9 mouse cellular contexts compared by ENCODE assay signal in genomic region chr3:37758124-37758523, GRCm38 (mm10). TPM values are rescaled to one million over a fixed set of nuclear protein-coding genes. Genes with fewer than 3 reads are reported as not detected.
DNase-seq lines count a peak whose midpoint lies in the region; ATAC-seq and TF ChIP-seq lines count a peak whose summit lies in the region.
"Had no signal": no experiment of that assay in that cellular context is flagged by ENCODE, and none has a peak within 500 bp of the region (broad histone marks: within the 10 kb centered on the region; RNA-seq: fewer than 3 reads in every experiment).

No protein-coding gene starts in this region.

- no peak overlapping the region for H3K27ac ChIP-seq in CH12.LX (ENCODE audit: insufficient read depth, low read depth)
- H3K27ac ChIP-seq in forebrain, embryonic 15.5 days (replicated peaks) = no peak overlapping the region
- H3K27ac ChIP-seq in hindbrain, embryonic 12.5 days = 0 out of 2 replicates have a peak overlapping the region, but pooled peaks have one; percentile 19
- H3K27ac ChIP-seq in limb, embryonic 14.5 days (replicated peaks; ENCODE audit: low read depth, low read length) = no peak overlapping the region
- H3K27ac ChIP-seq in midbrain, embryonic 13.5 days = 0 out of 2 replicates have a peak overlapping the region, but pooled peaks have one; percentile 31

- H3K27me3 ChIP-seq in CH12.LX (replicated peaks) = no peaks in the 10 kb centered on the region
- H3K27me3 ChIP-seq in forebrain, embryonic 15.5 days = no peaks in the 10 kb centered on the region
- H3K27me3 ChIP-seq in hindbrain, embryonic 12.5 days = no peaks in the 10 kb centered on the region
- no peaks in the 10 kb centered on the region for H3K27me3 ChIP-seq in limb, embryonic 14.5 days (ENCODE audit: control insufficient read depth, insufficient read depth, low read length)
- H3K27me3 ChIP-seq in midbrain, embryonic 13.5 days = peaks cover 4% of the 10 kb centered on the region; the same call in 1 of the 2 replicates

- no peak for TF ChIP-seq CTCF in CH12.LX (conservative IDR thresholded peaks at IDR 0.05 in 1 of 2, IDR thresholded peaks at IDR 0.05 in 1 of 2; ENCODE audit: low read depth in 2 of 2, low read length in 2 of 2)

- no peak overlapping the region for H3K4me3 ChIP-seq in CH12.LX (replicated peaks in 1 of 3; ENCODE audit: low read depth in 2 of 3, low read length in 2 of 3, poor library complexity in 1 of 3)
- 0 out of 2 replicates have a peak overlapping the region, but pooled peaks have one; percentile 9 for H3K4me3 ChIP-seq in forebrain, embryonic 15.5 days
- H3K4me3 ChIP-seq in hindbrain, embryonic 12.5 days = no peak overlapping the region
- no peak overlapping the region for H3K4me3 ChIP-seq in limb, embryonic 14.5 days (replicated peaks; ENCODE audit: low read length)
- H3K4me3 ChIP-seq in midbrain, embryonic 13.5 days (replicated peaks) = peak overlapping the region; percentile 5
- H3K4me3 ChIP-seq: erythroblast, embryonic 14.5 days had no signal

- peaks cover 2% of the 10 kb centered on the region for H3K9me3 ChIP-seq in CH12.LX (replicated peaks; ENCODE audit: low read length)
- no peaks in the 10 kb centered on the region for H3K9me3 ChIP-seq in forebrain, embryonic 15.5 days
- no peaks in the 10 kb centered on the region for H3K9me3 ChIP-seq in hindbrain, embryonic 12.5 days (replicated peaks)
- H3K9me3 ChIP-seq in limb, embryonic 14.5 days (ENCODE audit: control insufficient read depth, low read length) = no peaks in the 10 kb centered on the region; the same call in 1 of the 2 replicates
- H3K9me3 ChIP-seq in midbrain, embryonic 13.5 days = no peaks in the 10 kb centered on the region; the same call in 1 of the 2 replicates

- peaks cover 0 to 7% of the 10 kb centered on the region in 2 experiments; a peak in 2 of 4 replicates for H3K4me1 ChIP-seq in CH12.LX (ENCODE audit: control insufficient read depth in 1 of 2, insufficient read depth in 2 of 2)
- H3K4me1 ChIP-seq in forebrain, embryonic 15.5 days = peaks cover 13% of the 10 kb centered on the region; the same call in 1 of the 2 replicates
- peaks cover 14% of the 10 kb centered on the region for H3K4me1 ChIP-seq in hindbrain, embryonic 12.5 days
- H3K4me1 ChIP-seq in limb, embryonic 14.5 days (ENCODE audit: control insufficient read depth, insufficient read depth, low read length) = peaks cover 9% of the 10 kb centered on the region
- H3K4me1 ChIP-seq in midbrain, embryonic 13.5 days (replicated peaks) = peaks cover 12% of the 10 kb centered on the region

- TF ChIP-seq RAD21 in CH12.LX (IDR thresholded peaks at IDR 0.05; ENCODE audit: low read depth, low read length) = no peak

- dilution Hi-C loops in CH12.LX (cut with MboI; ENCODE audit: extremely low pct_ligation_motif_present, extremely low pct_unique_long_range_greater_than_20kb, low sequenced_read_pairs) = no loop called here

- in situ Hi-C loops in CH12.LX (cut with MboI; ENCODE audit: low pct_ligation_motif_present, low pct_unique_long_range_greater_than_20kb, low sequenced_read_pairs) = no loop called here

- H3K9ac ChIP-seq in CH12.LX (ENCODE audit: insufficient read depth, low read depth) = no peak overlapping the region
- no peak overlapping the region for H3K9ac ChIP-seq in forebrain, embryonic 15.5 days (replicated peaks)
- 0 out of 2 replicates have a peak overlapping the region, but pooled peaks have one; percentile 19 for H3K9ac ChIP-seq in hindbrain, embryonic 12.5 days
- no peak overlapping the region for H3K9ac ChIP-seq in limb, embryonic 14.5 days (ENCODE audit: low read depth, low read length, severe bottlenecking)
- no peak overlapping the region for H3K9ac ChIP-seq in midbrain, embryonic 13.5 days (replicated peaks)

- no peaks in the 10 kb centered on the region for H3K79me2 ChIP-seq in CH12.LX (replicated peaks; ENCODE audit: control insufficient read depth, extremely low read depth, insufficient read depth, poor library complexity, severe bottlenecking)

- DNase-seq in CH12.LX (ENCODE audit: extremely low read depth) = no peak
- DNase-seq in adrenal gland, postnatal 14 days = peak; percentile 65
- no peak for DNase-seq in limb, embryonic 14.5 days (ENCODE audit: low spot score)
- DNase-seq in thymus, postnatal 0 days (ENCODE audit: low spot score) = peak; percentile 43
- DNase-seq in left cerebral cortex, adult 18-20 months (ENCODE audit: low spot score in 2 of 2) = no peak

- WGBS in forebrain, embryonic 15.5 days = 1% methylated on average over 12 of the region's 12 CpGs
- WGBS in hindbrain, embryonic 12.5 days = 2% methylated on average over 12 of the region's 12 CpGs
- WGBS in limb, embryonic 14.5 days = 15% methylated on average over 12 of the region's 12 CpGs
- WGBS in midbrain, embryonic 13.5 days = 4% methylated on average over 12 of the region's 12 CpGs

- no peak overlapping the region for H3K4me2 ChIP-seq in CH12.LX (ENCODE audit: insufficient read depth, low read depth, poor library complexity, severe bottlenecking)
- peak overlapping the region; percentile 40 for H3K4me2 ChIP-seq in forebrain, embryonic 15.5 days (replicated peaks)
- H3K4me2 ChIP-seq in hindbrain, embryonic 12.5 days (replicated peaks) = peak overlapping the region; percentile 36
- H3K4me2 ChIP-seq in limb, embryonic 14.5 days (replicated peaks; ENCODE audit: low read depth, low read length, severe bottlenecking) = peak overlapping the region; percentile 32; the same call in 1 of the 2 replicates
- H3K4me2 ChIP-seq in midbrain, embryonic 13.5 days (replicated peaks) = peak overlapping the region; percentile 40

- TF ChIP-seq EP300 in CH12.LX (IDR thresholded peaks at IDR 0.05; ENCODE audit: low read length) = no peak

- TF ChIP-seq POLR2A in CH12.LX (IDR thresholded peaks at IDR 0.05; ENCODE audit: low read depth, low read length) = no peak
- no peak for TF ChIP-seq POLR2A in limb, embryonic 14.5 days (IDR thresholded peaks at IDR 0.05; ENCODE audit: borderline replicate concordance, extremely low read depth, insufficient read depth, insufficient read length)

- no peaks in the 10 kb centered on the region for H3K36me3 ChIP-seq in CH12.LX (replicated peaks in 1 of 2; ENCODE audit: control insufficient read depth in 1 of 2, insufficient read depth in 1 of 2, low read length in 1 of 2)
- no peaks in the 10 kb centered on the region for H3K36me3 ChIP-seq in forebrain, embryonic 15.5 days
- H3K36me3 ChIP-seq in hindbrain, embryonic 12.5 days = no peaks in the 10 kb centered on the region
- no peaks in the 10 kb centered on the region for H3K36me3 ChIP-seq in limb, embryonic 14.5 days (ENCODE audit: control insufficient read depth, insufficient read depth, low read length)
- H3K36me3 ChIP-seq in midbrain, embryonic 13.5 days = no peaks in the 10 kb centered on the region

- ATAC-seq in forebrain, embryonic 15.5 days (replicated peaks) = peak; percentile 83
- peak; percentile 95 for ATAC-seq in hindbrain, embryonic 12.5 days (ENCODE audit: low FRiP score)
- ATAC-seq in limb, embryonic 14.5 days (ENCODE audit: low FRiP score, low read depth) = no peak
- peak; percentile 93 for ATAC-seq in midbrain, embryonic 13.5 days

TF ChIP-seq in CH12.LX, 34 proteins besides CTCF, POLR2A, EP300 and RAD21:
- 0 out of 2 replicates have a peak, but pooled peaks have one; percentile 12 for TF ChIP-seq NRF1 (IDR thresholded peaks at IDR 0.05; ENCODE audit: low read depth, low read length)
- TF ChIP-seq MYC (IDR thresholded peaks at IDR 0.05; ENCODE audit: low read depth, low read length) = no peak

RNA-seq across cellular contexts. Expression of gene Gm5148, which starts 33.8 kb away (rescaled TPM):
- total RNA-seq in CH12.LX (2012; rRNA removed) = 130 and 146 TPM in 2 replicates
- not detected in 2 replicates for total RNA-seq in CH12.LX (2014; rRNA removed)
- 0.55 TPM in 1 of 2 replicates, not detected in the other for polyA plus RNA-seq in CH12.LX (2012; ENCODE audit: insufficient read length, low read depth)
- total RNA-seq in adrenal gland, postnatal 14 days (2021) = 0.26 TPM in 1 of 2 replicates, not detected in the other
- polyA plus RNA-seq in forebrain, embryonic 15.5 days (2015; fragmentation: Nextera tagmentation; extraction: Ambion mirVana) = 5.7 and 6.1 TPM in 2 replicates
- 3.9 and 4.0 TPM in 2 replicates for polyA plus RNA-seq in hindbrain, embryonic 12.5 days (2016; fragmentation: Nextera tagmentation; extraction: Ambion mirVana)
- polyA plus RNA-seq in limb, embryonic 14.5 days (2012; rRNA removed) = 6.3 and 9.1 TPM in 2 replicates
- polyA plus RNA-seq in limb, embryonic 14.5 days (2014; fragmentation: Nextera tagmentation; extraction: Ambion mirVana) = 7.4 and 8.1 TPM in 2 replicates
- polyA plus RNA-seq in midbrain, embryonic 13.5 days (2015; fragmentation: Nextera tagmentation; extraction: Ambion mirVana) = 6.0 and 9.6 TPM in 2 replicates
- 6.0 and 6.1 TPM in 2 replicates for polyA plus RNA-seq in thymus, postnatal 0 days (2015; fragmentation: Nextera tagmentation; extraction: Ambion mirVana)
- 1 to 10 TPM; 3.2 to 3.9 TPM for total RNA-seq in left cerebral cortex, adult 18-20 months (2021)

Comparison
In these comparisons a context has a peak if more than half of its experiments do, and no peak if none do; other contexts are left out.
1. DNase-seq: peak in adrenal gland, postnatal 14 days (single experiment) and thymus, postnatal 0 days (single experiment); none in CH12.LX (single experiment), limb, embryonic 14.5 days (single experiment) and left cerebral cortex, adult 18-20 months (0 of 2).
2. H3K27ac ChIP-seq: peak in hindbrain, embryonic 12.5 days (single experiment) and midbrain, embryonic 13.5 days (single experiment); none in CH12.LX (single experiment), forebrain, embryonic 15.5 days (single experiment) and limb, embryonic 14.5 days (single experiment).
3. H3K4me3 ChIP-seq: peak in forebrain, embryonic 15.5 days (single experiment) and midbrain, embryonic 13.5 days (single experiment); none in CH12.LX (0 of 3), hindbrain, embryonic 12.5 days (single experiment) and limb, embryonic 14.5 days (single experiment).